Mouse (Mus musculus) activated CD4-positive, CD25-positive, alpha-beta regulatory T cell, adult 4 months (primary cell): Measurements from ENCODE around the gene Hist1h3d. TPM values are rescaled to one million over a fixed set of nuclear protein-coding genes. Genes with fewer than 3 reads are reported as not detected.
A peak's percentile ranks its signal among the peaks of the same experiment; 100 is the strongest.
"Not testable (repeated sequence)": the region's sequence is repeated elsewhere in the genome, so short reads cannot be mapped to it uniquely, and the experiment has no call there.

Experiments used
- ATAC-seq: one replicate; pipeline ENCODE4 v1.8.0; 2017
- polyA plus RNA-seq, 2 experiments: library from polyadenylated mRNA; unstranded; fragments of 100-300 nt; shearing (Covaris generic); gene quantifications; one replicate each; pipeline ENCODE4 v1.2.1; 2017

Gene Hist1h3d
- polyA plus RNA-seq, 2 experiments from 2014 or later = not detected

GRCm38 (mm10) chr13:23570261-23571021 lies 5.1 kb upstream of the Hist1h3d start:
- peak; percentile 9 for ATAC-seq

- peak; percentile 83 for ATAC-seq
These were observed 4.5 kb upstream of the Hist1h3d start, which contains the start of the genes Hist1h2ae and Hist1h2bg for GRCm38 (mm10) chr13:23571022-23571503. TSS of gene Hist1h2ae (minus strand) at chr13:23571220. TSS of gene Hist1h2bg (plus strand) at chr13:23571396.

GRCm38 (mm10) chr13:23571504-23572217 lies 3.9 kb upstream of the Hist1h3d start:
- ATAC-seq = not testable (repeated sequence)

- ATAC-seq = no peak
These were observed 3.1 kb upstream of the Hist1h3d start for GRCm38 (mm10) chr13:23572218-23573033.

GRCm38 (mm10) chr13:23573034-23573897 lies 2.3 kb upstream of the Hist1h3d start:
- ATAC-seq = not testable (repeated sequence)

- ATAC-seq = peak; percentile 75
These were observed 1.6 kb upstream of the Hist1h3d start, which contains the start of the genes Hist1h2bf and Hist1h2ad for GRCm38 (mm10) chr13:23573898-23574524. TSS of gene Hist1h2bf (minus strand) at chr13:23574196. TSS of gene Hist1h2ad (plus strand) at chr13:23574381.

- ATAC-seq = not testable (repeated sequence)
These were observed 905 bp upstream of the Hist1h3d start for GRCm38 (mm10) chr13:23574546-23575170.

GRCm38 (mm10) chr13:23575864-23576313 lies 326 bp downstream of the Hist1h3d start:
- ATAC-seq = not testable (repeated sequence)

- no peak for ATAC-seq
These were observed 853 bp downstream of the Hist1h3d start for GRCm38 (mm10) chr13:23576351-23576881.

GRCm38 (mm10) chr13:23576906-23577639 lies 1.5 kb downstream of the Hist1h3d start:
- no peak for ATAC-seq

- no peak for ATAC-seq
These were observed 2.3 kb downstream of the Hist1h3d start for GRCm38 (mm10) chr13:23577835-23578234.

GRCm38 (mm10) chr13:23581408-23582218 lies 6.0 kb downstream of the Hist1h3d start, which contains the start of gene Hist1h4d:
TSS of gene Hist1h4d (plus strand) at chr13:23581598.
- peak; percentile 62 for ATAC-seq

GRCm38 (mm10) chr13:23582219-23583056 lies 6.9 kb downstream of the Hist1h3d start:
- no peak for ATAC-seq

- no peak for ATAC-seq
These were observed 8.0 kb downstream of the Hist1h3d start for GRCm38 (mm10) chr13:23583387-23584068.

- ATAC-seq = no peak
These were observed 8.8 kb downstream of the Hist1h3d start for GRCm38 (mm10) chr13:23584331-23584730.

- peak; percentile 37 for ATAC-seq
These were observed 9.5 kb downstream of the Hist1h3d start for GRCm38 (mm10) chr13:23585029-23585441.
